8 mouse cellular contexts compared by ENCODE assay signal in genomic region chr1:30144997-30145396, GRCm38 (mm10).
DNase-seq lines count a peak whose midpoint lies in the region; ATAC-seq and TF ChIP-seq lines count a peak whose summit lies in the region.
"Had no signal": no experiment of that assay in that cellular context is flagged by ENCODE, and none has a peak within 500 bp of the region (broad histone marks: within the 10 kb centered on the region; RNA-seq: fewer than 3 reads in every experiment).

No protein-coding gene starts in this region.

- no peaks in the 10 kb centered on the region for H3K4me1 ChIP-seq in limb, embryonic 11.5 days (ENCODE audit: control insufficient read depth, insufficient read depth, low read length)
- no peaks in the 10 kb centered on the region for H3K4me1 ChIP-seq in limb, embryonic 10.5 days
- no peaks in the 10 kb centered on the region for H3K4me1 ChIP-seq in midbrain, postnatal 0 days (ENCODE audit: insufficient read depth, low read length)
- H3K4me1 ChIP-seq: limb, embryonic 13.5 days had no signal

- H3K27ac ChIP-seq in limb, embryonic 11.5 days (replicated peaks; ENCODE audit: low read depth, low read length) = no peak overlapping the region
- no peak overlapping the region for H3K27ac ChIP-seq in limb, embryonic 10.5 days
- no peak overlapping the region for H3K27ac ChIP-seq in midbrain, postnatal 0 days (ENCODE audit: low read depth, low read length)
- H3K27ac ChIP-seq: limb, embryonic 13.5 days had no signal

- peak; percentile 23 for DNase-seq in limb, embryonic 11.5 days (ENCODE audit: low spot score)
- DNase-seq in limb, embryonic 10.5 days (ENCODE audit: low spot score) = no peak
- DNase-seq in embryo, embryonic 11 days = peak; percentile 47
- DNase-seq in kidney, postnatal 36 days = peak; percentile 35 to 74
- DNase-seq in midbrain, postnatal 0 days (ENCODE audit: low spot score) = peak; percentile 90

- WGBS in limb, embryonic 11.5 days = 87% methylated on average over 4 of the region's 4 CpGs
- 93% methylated on average over 4 of the region's 4 CpGs for WGBS in limb, embryonic 10.5 days
- 64% methylated on average over 4 of the region's 4 CpGs for WGBS in midbrain, postnatal 0 days

- no peak overlapping the region for H3K4me3 ChIP-seq in limb, embryonic 11.5 days (ENCODE audit: low read depth, low read length)
- no peak overlapping the region for H3K4me3 ChIP-seq in limb, embryonic 10.5 days
- no peak overlapping the region for H3K4me3 ChIP-seq in midbrain, postnatal 0 days (ENCODE audit: low read depth, low read length)
- H3K4me3 ChIP-seq: limb, embryonic 13.5 days had no signal

- no peaks in the 10 kb centered on the region for H3K36me3 ChIP-seq in limb, embryonic 11.5 days (ENCODE audit: control insufficient read depth, insufficient read depth, low read length)
- H3K36me3 ChIP-seq in limb, embryonic 10.5 days = no peaks in the 10 kb centered on the region
- no peaks in the 10 kb centered on the region for H3K36me3 ChIP-seq in midbrain, postnatal 0 days (ENCODE audit: insufficient read depth, low read length)
- H3K36me3 ChIP-seq: limb, embryonic 13.5 days had no signal

- H3K9me3 ChIP-seq in limb, embryonic 11.5 days (ENCODE audit: control insufficient read depth, low read length) = no peaks in the 10 kb centered on the region
- H3K9me3 ChIP-seq in limb, embryonic 10.5 days (replicated peaks) = no peaks in the 10 kb centered on the region
- H3K9me3 ChIP-seq in midbrain, postnatal 0 days (ENCODE audit: low read length) = no peaks in the 10 kb centered on the region
- H3K9me3 ChIP-seq: limb, embryonic 13.5 days had no signal

- no peak overlapping the region for H3K4me2 ChIP-seq in limb, embryonic 11.5 days (ENCODE audit: low read depth, severe bottlenecking)
- no peak overlapping the region for H3K4me2 ChIP-seq in midbrain, postnatal 0 days (ENCODE audit: low read depth, low read length, poor library complexity, severe bottlenecking)
- H3K4me2 ChIP-seq: limb, embryonic 13.5 days had no signal

- no peak for ATAC-seq in limb, embryonic 11.5 days (ENCODE audit: insufficient number of reproducible peaks, low FRiP score, low TSS enrichment, low read depth)
- 0 out of 2 replicates have a peak, but pooled peaks have one; percentile 54 for ATAC-seq in midbrain, postnatal 0 days (ENCODE audit: low FRiP score)
- no peak for ATAC-seq in megakaryocyte-erythroid progenitor cell, adult 5-6 weeks (replicated peaks; ENCODE audit: low FRiP score, low TSS enrichment, poor library complexity, severe bottlenecking)
- no peak for ATAC-seq in megakaryocyte, adult 5-6 weeks (ENCODE audit: poor library complexity, severe bottlenecking)

- peak; percentile 90 for TF ChIP-seq CTCF in midbrain, postnatal 0 days (IDR thresholded peaks at IDR 0.05)

- H3K27me3 ChIP-seq in limb, embryonic 11.5 days (ENCODE audit: control insufficient read depth, insufficient read depth, low read length) = no peaks in the 10 kb centered on the region
- H3K27me3 ChIP-seq in limb, embryonic 10.5 days (ENCODE audit: low read depth, poor library complexity, severe bottlenecking) = no peaks in the 10 kb centered on the region
- H3K27me3 ChIP-seq in midbrain, postnatal 0 days (ENCODE audit: insufficient read depth, low read length) = no peaks in the 10 kb centered on the region
- H3K27me3 ChIP-seq: limb, embryonic 13.5 days had no signal

- no peak overlapping the region for H3K9ac ChIP-seq in limb, embryonic 11.5 days (ENCODE audit: low read length)
- no peak overlapping the region for H3K9ac ChIP-seq in midbrain, postnatal 0 days (replicated peaks; ENCODE audit: low read length, poor library complexity, severe bottlenecking)
- H3K9ac ChIP-seq: limb, embryonic 13.5 days had no signal
